Mouse (Mus musculus): ENCODE data around the gene Aco1.

DNA sequence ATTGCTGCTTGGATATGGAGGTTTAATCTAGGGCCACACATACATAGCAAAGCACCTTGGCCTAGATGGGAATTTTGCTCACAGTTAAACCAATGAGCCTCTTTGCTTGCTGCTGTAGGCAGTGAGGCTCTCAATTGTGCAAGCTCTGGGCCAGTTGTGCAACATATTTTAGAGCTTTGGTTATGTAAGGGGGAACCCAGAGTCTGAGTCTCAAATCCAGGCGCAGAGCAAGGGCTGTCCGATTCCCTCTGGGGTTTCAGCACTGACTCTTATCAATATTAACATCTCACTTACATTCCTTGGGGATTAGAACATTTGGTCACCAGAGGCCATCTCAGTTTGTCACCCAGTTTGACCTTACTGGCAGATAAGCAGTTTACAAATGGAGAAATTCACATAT lies 13.3 kb downstream of the Aco1 start:
- TF ChIP-seq POLR2A (IDR thresholded peaks at IDR 0.05; ENCODE audit: borderline replicate concordance, insufficient read depth, low read length): no peak
- TF ChIP-seq CTCF (IDR thresholded peaks at IDR 0.05; ENCODE audit: borderline replicate concordance, insufficient read depth, low read depth, low read length): no peak
